7 mouse cellular contexts compared by ENCODE assay signal in genomic region chr14:100461141-100462043, GRCm38 (mm10).
DNase-seq lines count a peak whose midpoint lies in the region; ATAC-seq and TF ChIP-seq lines count a peak whose summit lies in the region.

No protein-coding gene starts in this region.

- H3K4me1 ChIP-seq in hindbrain, embryonic 13.5 days (replicated peaks) = peaks cover 44% of the 10 kb centered on the region
- H3K4me1 ChIP-seq in spleen, adult 2 months (ENCODE audit: control insufficient read depth, insufficient read depth, insufficient read length) = peaks cover 9% of the 10 kb centered on the region; the same call in 1 of the 2 replicates

- peak overlapping the region; percentile 45 for H3K4me2 ChIP-seq in hindbrain, embryonic 13.5 days

- H3K27me3 ChIP-seq in hindbrain, embryonic 13.5 days = no peaks in the 10 kb centered on the region
- no peaks in the 10 kb centered on the region for H3K27me3 ChIP-seq in spleen, adult 2 months (ENCODE audit: control insufficient read depth, insufficient read depth, low read length)

- DNase-seq in ZHBTc4 (ENCODE audit: low read depth, low spot score) = peak; percentile 66
- peak; percentile 79 to 83 for DNase-seq in cerebellum, postnatal 14 days
- peak; percentile 25 to 67 for DNase-seq in frontal cortex, postnatal 25 days (ENCODE audit: low spot score in 2 of 2)
- peak; percentile 45 to 49 for DNase-seq in layer of hippocampus, postnatal 36 days
- DNase-seq in mesoderm, embryonic 11.5 days (ENCODE audit: low read depth, low spot score) = peak; percentile 38
- peak; percentile 65 to 71 for DNase-seq in spleen, adult 2 months (ENCODE audit: low read depth in 1 of 2, low spot score in 2 of 2)

- TF ChIP-seq CTCF in spleen, adult 2 months (IDR thresholded peaks at IDR 0.05; ENCODE audit: extremely low read depth, insufficient read depth, insufficient read length, insufficient replicate concordance) = no peak

- peak overlapping the region; percentile 90 for H3K27ac ChIP-seq in hindbrain, embryonic 13.5 days
- no peak overlapping the region; the same call in 1 of the 2 replicates for H3K27ac ChIP-seq in spleen, adult 2 months (ENCODE audit: insufficient read depth, low read length)

- H3K9me3 ChIP-seq in hindbrain, embryonic 13.5 days = no peaks in the 10 kb centered on the region

- ATAC-seq in hindbrain, embryonic 13.5 days (ENCODE audit: low FRiP score) = peak; percentile 87

- H3K9ac ChIP-seq in hindbrain, embryonic 13.5 days = 0 out of 2 replicates have a peak overlapping the region, but pooled peaks have one; percentile 47

- H3K4me3 ChIP-seq in hindbrain, embryonic 13.5 days = no peak overlapping the region
- no peak overlapping the region for H3K4me3 ChIP-seq in spleen, adult 2 months (ENCODE audit: extremely low read depth, insufficient read depth, insufficient read length)

- TF ChIP-seq POLR2A in spleen, adult 2 months (IDR thresholded peaks at IDR 0.05; ENCODE audit: low read depth, low read length) = no peak

- 31% methylated on average over 12 of the region's 12 CpGs for WGBS in hindbrain, embryonic 13.5 days
- WGBS in spleen, adult 2 months = 21% methylated on average over 12 of the region's 12 CpGs

- no peaks in the 10 kb centered on the region for H3K36me3 ChIP-seq in hindbrain, embryonic 13.5 days
- no peaks in the 10 kb centered on the region for H3K36me3 ChIP-seq in spleen, adult 2 months (ENCODE audit: control insufficient read depth, insufficient read depth, low read length)
